Mouse (Mus musculus): ENCODE measurements around the gene Abhd17b. TPM values are rescaled to one million over a fixed set of nuclear protein-coding genes. Genes with fewer than 3 reads are reported as not detected.

The Abhd17b gene
- polyA plus RNA-seq, 1 experiment from 2014 or later, result 54.3 TPM

DNA sequence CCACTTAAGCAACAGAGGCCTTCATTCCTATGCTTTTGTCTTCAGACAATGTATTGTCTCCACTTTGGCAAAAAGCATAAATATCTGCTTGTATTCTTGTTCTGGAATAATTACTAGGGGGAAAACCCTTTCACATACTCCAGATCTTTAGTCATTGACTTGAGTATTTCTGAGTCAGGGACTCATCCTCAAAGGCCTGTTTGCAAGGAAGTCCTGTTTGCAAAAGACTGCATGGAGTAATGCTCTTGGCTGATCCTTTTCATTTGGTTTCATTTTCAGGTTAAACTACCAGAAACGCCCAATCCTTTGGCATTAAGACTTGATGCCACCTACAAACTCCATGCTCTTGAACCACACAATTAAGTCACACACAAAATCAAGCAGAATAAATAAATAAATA lies 9.1 kb upstream of the Abhd17b start:
- 93% methylated on average over 1 of the region's 1 CpGs for WGBS
- Histone ChIP-seq H3K36me3 (ENCODE audit: control insufficient read depth, insufficient read depth, low read length) (no peaks in the 10 kb centered on the region), H3K27me3 (ENCODE audit: control insufficient read depth, insufficient read depth, low read length) (no peaks in the 10 kb centered on the region), H3K4me2 (ENCODE audit: low read length) (no peak overlapping the region), H3K4me1 (ENCODE audit: control insufficient read depth, insufficient read depth, low read length) (no peaks in the 10 kb centered on the region), H3K9me3 (ENCODE audit: control insufficient read depth, low read length) (no peaks in the 10 kb centered on the region), H3K4me3 (replicated peaks; ENCODE audit: low read depth, low read length) (no peak overlapping the region), H3K9ac (replicated peaks; ENCODE audit: low read length) (no peak overlapping the region), H3K27ac (replicated peaks; ENCODE audit: low read depth, low read length) (no peak overlapping the region)
- ATAC-seq (ENCODE audit: low FRiP score, low TSS enrichment), result no peak
- no peak for DNase-seq

- Histone ChIP-seq H3K4me3 (replicated peaks; ENCODE audit: low read depth, low read length) (no peak overlapping the region), H3K36me3 (ENCODE audit: control insufficient read depth, insufficient read depth, low read length) (no peaks in the 10 kb centered on the region), H3K9ac (replicated peaks; ENCODE audit: low read length) (no peak overlapping the region), H3K4me2 (ENCODE audit: low read length) (no peak overlapping the region), H3K4me1 (ENCODE audit: control insufficient read depth, insufficient read depth, low read length) (no peaks in the 10 kb centered on the region), H3K27ac (replicated peaks; ENCODE audit: low read depth, low read length) (no peak overlapping the region), H3K27me3 (ENCODE audit: control insufficient read depth, insufficient read depth, low read length) (no peaks in the 10 kb centered on the region), H3K9me3 (ENCODE audit: control insufficient read depth, low read length) (no peaks in the 10 kb centered on the region)
- 80% methylated on average over 4 of the region's 4 CpGs for WGBS
- no peak for ATAC-seq (ENCODE audit: low FRiP score, low TSS enrichment)
- DNase-seq, result no peak
Observed at GRCm38 (mm10) chr19:21645301-21645700, 7.7 kb upstream of the Abhd17b start.

DNA sequence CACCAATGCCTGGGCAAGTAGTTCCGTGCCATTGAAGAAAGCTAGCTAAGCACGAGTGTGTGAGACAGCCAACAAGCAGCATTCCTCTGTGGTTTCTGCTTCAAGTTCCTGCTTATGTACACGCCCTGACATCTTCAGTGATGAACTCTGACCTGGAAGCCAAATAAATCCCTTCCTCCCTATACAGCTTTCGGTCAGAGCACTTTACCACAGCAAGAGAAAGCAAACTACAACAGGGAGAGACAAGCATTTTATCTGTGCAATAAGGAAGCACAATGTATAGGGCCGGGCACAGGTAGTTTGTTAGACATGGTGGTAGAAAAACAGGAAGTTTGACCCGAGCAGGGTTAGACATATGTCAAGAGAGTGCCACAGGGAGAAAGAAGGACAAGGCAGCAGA lies 6.8 kb upstream of the Abhd17b start:
- ATAC-seq (ENCODE audit: low FRiP score, low TSS enrichment), result no peak
- WGBS, result 91% methylated on average over 6 of the region's 6 CpGs
- no peak overlapping the region for H3K27ac ChIP-seq (replicated peaks; ENCODE audit: low read depth, low read length)
- H3K4me3 ChIP-seq (replicated peaks; ENCODE audit: low read depth, low read length), result no peak overlapping the region
- H3K4me1 ChIP-seq (ENCODE audit: control insufficient read depth, insufficient read depth, low read length), result 0 out of 2 replicates have a peak, but pooled peaks cover 2% of the 10 kb centered on the region
- no peaks in the 10 kb centered on the region for H3K9me3 ChIP-seq (ENCODE audit: control insufficient read depth, low read length)
- DNase-seq, result no peak
- no peaks in the 10 kb centered on the region for H3K36me3 ChIP-seq (ENCODE audit: control insufficient read depth, insufficient read depth, low read length)
- no peak overlapping the region for H3K9ac ChIP-seq (replicated peaks; ENCODE audit: low read length)
- H3K27me3 ChIP-seq (ENCODE audit: control insufficient read depth, insufficient read depth, low read length), result no peaks in the 10 kb centered on the region
- H3K4me2 ChIP-seq (ENCODE audit: low read length), result no peak overlapping the region

GRCm38 (mm10) chr19:21651664-21652063 lies 1.3 kb upstream of the Abhd17b start:
- ATAC-seq (ENCODE audit: low FRiP score, low TSS enrichment), result no peak
- WGBS, result 51% methylated on average over 6 of the region's 6 CpGs
- Histone ChIP-seq H3K4me2 (ENCODE audit: low read length) (peak overlapping the region; percentile 80), H3K4me1 (ENCODE audit: control insufficient read depth, insufficient read depth, low read length) (peaks cover 24% of the 10 kb centered on the region), H3K9me3 (ENCODE audit: control insufficient read depth, low read length) (no peaks in the 10 kb centered on the region), H3K9ac (replicated peaks; ENCODE audit: low read length) (peak overlapping the region; percentile 95), H3K4me3 (replicated peaks; ENCODE audit: low read depth, low read length) (peak overlapping the region; percentile 86), H3K36me3 (ENCODE audit: control insufficient read depth, insufficient read depth, low read length) (no peaks in the 10 kb centered on the region), H3K27ac (replicated peaks; ENCODE audit: low read depth, low read length) (no peak overlapping the region), H3K27me3 (ENCODE audit: control insufficient read depth, insufficient read depth, low read length) (no peaks in the 10 kb centered on the region)
- DNase-seq, result peak; percentile 5

- Histone ChIP-seq H3K36me3 (ENCODE audit: control insufficient read depth, insufficient read depth, low read length) (no peaks in the 10 kb centered on the region), H3K9ac (replicated peaks; ENCODE audit: low read length) (peak within 1 kb of the TSS; percentile 95), H3K27ac (replicated peaks; ENCODE audit: low read depth, low read length) (peak within 1 kb of the TSS; percentile 97), H3K27me3 (ENCODE audit: control insufficient read depth, insufficient read depth, low read length) (no peaks in the 10 kb centered on the region), H3K9me3 (ENCODE audit: control insufficient read depth, low read length) (no peaks in the 10 kb centered on the region), H3K4me1 (ENCODE audit: control insufficient read depth, insufficient read depth, low read length) (peaks cover 24% of the 10 kb centered on the region), H3K4me2 (ENCODE audit: low read length) (peak within 1 kb of the TSS; percentile 80), H3K4me3 (replicated peaks; ENCODE audit: low read depth, low read length) (peak within 1 kb of the TSS; percentile 86)
- DNase-seq, result peak; percentile 97
- WGBS, result 6% methylated on average over 52 of the region's 52 CpGs
- peak; percentile 99 for ATAC-seq (ENCODE audit: low FRiP score, low TSS enrichment)
Observed at GRCm38 (mm10) chr19:21652285-21653171, 457 bp upstream of the Abhd17b start, which contains the start of gene 1110059E24Rik. TSS of gene 1110059E24Rik (minus strand) at chr19:21652976.

- H3K27ac ChIP-seq (replicated peaks; ENCODE audit: low read depth, low read length), result no peak overlapping the region
- H3K4me1 ChIP-seq (ENCODE audit: control insufficient read depth, insufficient read depth, low read length), result peaks cover 24% of the 10 kb centered on the region
- no peaks in the 10 kb centered on the region for H3K9me3 ChIP-seq (ENCODE audit: control insufficient read depth, low read length)
- DNase-seq (peak; percentile 13), ATAC-seq (ENCODE audit: low FRiP score, low TSS enrichment) (no peak)
- H3K27me3 ChIP-seq (ENCODE audit: control insufficient read depth, insufficient read depth, low read length), result no peaks in the 10 kb centered on the region
- no peaks in the 10 kb centered on the region for H3K36me3 ChIP-seq (ENCODE audit: control insufficient read depth, insufficient read depth, low read length)
- H3K4me2 ChIP-seq (ENCODE audit: low read length), result peak overlapping the region; percentile 78
- peak overlapping the region; percentile 95 for H3K9ac ChIP-seq (replicated peaks; ENCODE audit: low read length)
- WGBS, result 56% methylated on average over 7 of the region's 7 CpGs
- H3K4me3 ChIP-seq (replicated peaks; ENCODE audit: low read depth, low read length), result peak overlapping the region; percentile 86
Observed at GRCm38 (mm10) chr19:21654788-21655187, 1.8 kb downstream of the Abhd17b start.

DNA sequence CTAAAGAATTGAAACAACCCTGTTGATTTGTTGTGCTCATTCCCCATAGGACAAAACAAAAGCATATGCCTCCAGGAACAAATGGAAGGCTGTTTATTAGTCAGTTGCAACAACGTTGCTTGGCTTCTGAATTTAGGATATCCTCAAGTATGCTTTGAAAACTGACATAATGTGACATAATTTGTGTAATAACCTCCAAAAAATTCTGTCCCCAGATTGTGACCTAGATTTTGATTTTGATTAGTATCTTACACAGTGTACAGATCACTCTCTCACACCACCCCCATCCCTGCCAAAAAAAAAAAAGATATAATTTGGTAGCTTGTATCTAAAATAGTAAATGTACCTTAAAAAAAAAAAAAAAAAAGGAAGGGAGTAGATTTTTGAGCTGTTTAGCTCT lies 7.7 kb downstream of the Abhd17b start:
- Histone ChIP-seq H3K9me3 (ENCODE audit: control insufficient read depth, low read length) (no peaks in the 10 kb centered on the region), H3K36me3 (ENCODE audit: control insufficient read depth, insufficient read depth, low read length) (no peaks in the 10 kb centered on the region), H3K4me3 (replicated peaks; ENCODE audit: low read depth, low read length) (no peak overlapping the region), H3K9ac (replicated peaks; ENCODE audit: low read length) (no peak overlapping the region), H3K4me2 (ENCODE audit: low read length) (no peak overlapping the region), H3K4me1 (ENCODE audit: control insufficient read depth, insufficient read depth, low read length) (peaks cover under 1% of the 10 kb centered on the region), H3K27me3 (ENCODE audit: control insufficient read depth, insufficient read depth, low read length) (no peaks in the 10 kb centered on the region), H3K27ac (replicated peaks; ENCODE audit: low read depth, low read length) (no peak overlapping the region)
- WGBS, result 82% methylated on average over 1 of the region's 1 CpGs
- DNase-seq, result no peak
- ATAC-seq (ENCODE audit: low FRiP score, low TSS enrichment), result no peak

- Histone ChIP-seq H3K4me2 (ENCODE audit: low read length) (no peak overlapping the region), H3K36me3 (ENCODE audit: control insufficient read depth, insufficient read depth, low read length) (no peaks in the 10 kb centered on the region), H3K27me3 (ENCODE audit: control insufficient read depth, insufficient read depth, low read length) (no peaks in the 10 kb centered on the region), H3K27ac (replicated peaks; ENCODE audit: low read depth, low read length) (no peak overlapping the region), H3K9me3 (ENCODE audit: control insufficient read depth, low read length) (no peaks in the 10 kb centered on the region), H3K4me1 (ENCODE audit: control insufficient read depth, insufficient read depth, low read length) (no peaks in the 10 kb centered on the region), H3K9ac (replicated peaks; ENCODE audit: low read length) (no peak overlapping the region), H3K4me3 (replicated peaks; ENCODE audit: low read depth, low read length) (no peak overlapping the region)
- ATAC-seq (ENCODE audit: low FRiP score, low TSS enrichment) (no peak), DNase-seq (no peak)
- 90% methylated on average over 4 of the region's 4 CpGs for WGBS
Observed at GRCm38 (mm10) chr19:21663756-21664456, 10.9 kb downstream of the Abhd17b start.

All from midbrain, embryonic 14.5 days (tissue).